Mouse (Mus musculus) embryonic facial prominence, embryonic 15.5 days (tissue): ENCODE measurements around the gene Filip1l. TPM values are rescaled to one million over a fixed set of nuclear protein-coding genes. Genes with fewer than 3 reads are reported as not detected.
A peak's percentile ranks its signal among the peaks of the same experiment; 100 is the strongest.

ENCODE experiments used
- ATAC-seq: fragments of 200-750 bp; cut with Nextera tagmentation; 2 replicates; pipeline ENCODE4 v1.8.0; 2017; ENCODE audit warnings: low read depth, moderate TSS enrichment; ENCODE audit not compliant: insufficient number of reproducible peaks, low FRiP score, low TSS enrichment
- H3K27ac ChIP-seq: fragments of 300-500 bp; sonication (generic); replicated peaks from 2 replicates; pipeline ENCODE4 v1.5.1; 2015; ENCODE audit warnings: mild to moderate bottlenecking, inconsistent platforms
- H3K27me3 ChIP-seq: fragments of 300-500 bp; sonication (generic); 2 replicates; pipeline ENCODE4 v1.6.1; 2015; ENCODE audit warnings: inconsistent platforms
- H3K36me3 ChIP-seq: fragments of 300-500 bp; sonication (generic); 2 replicates; pipeline ENCODE4 v1.6.1; 2015; ENCODE audit warnings: mild to moderate bottlenecking, inconsistent platforms
- H3K4me1 ChIP-seq: fragments of 300-500 bp; sonication (generic); 2 replicates; pipeline ENCODE4 v1.6.1; 2015; ENCODE audit warnings: inconsistent platforms
- H3K4me2 ChIP-seq: fragments of 300-500 bp; sonication (generic); replicated peaks from 2 replicates; pipeline ENCODE4 v1.6.1; 2015; ENCODE audit warnings: mild to moderate bottlenecking, inconsistent platforms
- H3K4me3 ChIP-seq: fragments of 300-500 bp; sonication (generic); replicated peaks from 2 replicates; pipeline ENCODE4 v1.5.1; 2015; ENCODE audit warnings: mild to moderate bottlenecking, inconsistent platforms
- H3K9ac ChIP-seq: fragments of 300-500 bp; sonication (generic); 2 replicates; pipeline ENCODE4 v1.6.1; 2015; ENCODE audit warnings: inconsistent platforms
- H3K9me3 ChIP-seq: fragments of 300-500 bp; sonication (generic); replicated peaks from 2 replicates; pipeline ENCODE4 v1.6.1; 2016; ENCODE audit warnings: inconsistent platforms
- WGBS: fragments of 180-500 bp; shearing (Covaris S2); methylation state at CpG from one replicate; pipeline ENCODE4 v1.1.7; 2015; 5-methylcytosine and 5-hydroxymethylcytosine counted together
- polyA plus RNA-seq: library from polyadenylated mRNA; unstranded; fragments of >200 nt; fragmentation: Nextera tagmentation; extraction: Ambion mirVana; gene quantifications from 2 replicates; pipeline ENCODE4 v1.2.1, GENCODE M21; 2015

Filip1l gene
- polyA plus RNA-seq, 1 experiment from 2014 or later: 25.9 TPM

DNA sequence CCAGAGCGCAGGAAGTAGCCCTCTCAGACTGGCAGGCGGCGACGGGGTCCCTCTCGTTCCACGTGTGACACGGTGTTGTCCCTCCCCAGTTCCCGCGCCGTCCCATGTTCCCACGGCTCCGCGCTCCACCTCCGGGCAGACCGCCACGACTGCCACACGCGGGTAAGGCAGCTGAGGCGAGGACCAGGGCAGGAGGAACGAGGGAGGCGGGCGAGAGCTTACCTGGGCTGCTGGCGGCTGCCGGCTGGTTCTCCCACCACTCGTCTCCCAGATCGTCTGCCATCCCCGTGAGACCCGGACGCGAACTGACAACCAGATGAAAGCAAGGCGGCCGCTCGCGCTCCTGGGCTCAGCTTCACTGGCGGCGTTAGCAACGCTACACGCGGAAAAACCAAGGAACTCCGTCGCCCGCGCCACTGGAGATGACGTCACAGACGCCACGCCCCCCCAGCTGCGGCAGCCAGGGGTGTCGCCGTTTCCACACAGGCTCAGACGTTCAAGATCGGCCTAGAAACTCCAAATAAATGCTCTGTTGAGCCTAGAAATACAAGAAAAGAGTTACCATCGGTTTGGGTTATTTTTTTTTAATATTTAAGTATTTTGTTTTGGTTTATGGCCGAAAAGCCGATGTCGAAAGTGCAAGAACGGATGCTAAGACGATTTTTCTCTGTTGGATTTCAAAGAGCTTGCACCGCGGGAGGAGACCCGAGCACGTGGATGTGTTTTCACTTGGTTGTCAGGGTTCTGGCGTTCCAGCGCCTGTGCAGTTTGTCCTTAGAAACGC, 253.7 kb downstream of the Filip1l start, which contains the start of gene Cmss1:
Cmss1 (minus strand) TSS at position 421 of the 784 bp plus-strand sequence.
- Histone ChIP-seq H3K4me1 (peaks cover 13% of the 10 kb centered on the region), H3K27me3 (no peaks in the 10 kb centered on the region), H3K4me2 (peak within 1 kb of the TSS; percentile 70), H3K4me3 (peak within 1 kb of the TSS; percentile 72), H3K9me3 (no peaks in the 10 kb centered on the region), H3K27ac (peak within 1 kb of the TSS; percentile 82), H3K9ac (peak within 1 kb of the TSS; percentile 36), H3K36me3 (no peaks in the 10 kb centered on the region)
- peak; percentile 75; the same call in 1 of the 2 replicates for ATAC-seq
- under 1% methylated on average over 64 of the region's 64 CpGs for WGBS

DNA sequence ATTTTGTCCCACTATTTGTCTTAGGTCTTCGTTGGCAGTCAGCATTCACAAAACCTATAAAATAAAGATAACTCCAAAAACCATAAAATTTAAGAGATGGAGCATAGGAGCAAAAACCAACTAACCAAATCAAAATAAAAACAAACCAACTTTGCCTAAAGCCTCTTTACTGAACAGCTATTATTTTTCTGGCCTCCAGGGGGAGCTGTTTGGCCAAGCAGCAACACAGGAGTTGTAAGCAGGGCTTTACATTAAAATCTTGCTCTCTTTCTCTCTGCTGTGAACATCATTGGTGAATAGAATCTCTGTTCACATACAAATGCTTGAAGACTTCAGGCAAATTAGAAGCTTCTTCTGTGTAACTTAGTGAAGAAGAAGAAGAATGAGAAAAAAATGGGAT, 258.9 kb downstream of the Filip1l start:
- no peak for ATAC-seq
- Histone ChIP-seq H3K27ac (no peak overlapping the region), H3K4me1 (peaks cover 6% of the 10 kb centered on the region), H3K9ac (no peak overlapping the region), H3K4me3 (no peak overlapping the region), H3K27me3 (no peaks in the 10 kb centered on the region), H3K4me2 (no peak overlapping the region), H3K9me3 (no peaks in the 10 kb centered on the region), H3K36me3 (no peaks in the 10 kb centered on the region)
- 5% methylated on average over 1 of the region's 1 CpGs for WGBS

Other genes with a start within 250 kb of the Filip1l start
- gene Tomm70a, start 231.4 kb upstream of the Filip1l start, polyA plus RNA-seq: 35.1 and 37.4 TPM in 2 replicates
- gene Nit2, start 185.8 kb upstream of the Filip1l start, polyA plus RNA-seq: 79.6 and 88.6 TPM in 2 replicates
- 27.7 and 33.9 TPM in 2 replicates for gene Tbc1d23, start 121.6 kb upstream of the Filip1l start, polyA plus RNA-seq
- gene Tmem30c, start 60.2 kb upstream of the Filip1l start, polyA plus RNA-seq: 0.05 TPM in 1 of 2 replicates, not detected in the other